Mouse (Mus musculus): ENCODE results near the gene Esp8. TPM values are rescaled to one million over a fixed set of nuclear protein-coding genes. Genes with fewer than 3 reads are reported as not detected.

The Esp8 gene
- polyA plus RNA-seq (2015; fragmentation: Nextera tagmentation; extraction: Ambion mirVana), result not detected in 2 replicates

GRCm38 (mm10) chr17:40519818-40520217, at the start of gene Esp8:
TSS of gene Esp8 (plus strand) at chr17:40520022.

GRCm38 (mm10) chr17:40561207-40561606, 41.4 kb downstream of the Esp8 start, which contains the start of gene Esp6:
TSS of gene Esp6 (plus strand) at chr17:40561507.

Other genes starting within 250 kb of the Esp8 start
- gene Crisp1, start 200.8 kb upstream of the Esp8 start, polyA plus RNA-seq (2015; fragmentation: Nextera tagmentation; extraction: Ambion mirVana), result not detected in 2 replicates
- not detected in 2 replicates for gene Esp6, start 41.5 kb downstream of the Esp8 start, polyA plus RNA-seq (2015; fragmentation: Nextera tagmentation; extraction: Ambion mirVana)
- not detected in 2 replicates for gene Esp4, start 78.6 kb downstream of the Esp8 start, polyA plus RNA-seq (2015; fragmentation: Nextera tagmentation; extraction: Ambion mirVana)
- gene Esp3, start 112.1 kb downstream of the Esp8 start, polyA plus RNA-seq (2015; fragmentation: Nextera tagmentation; extraction: Ambion mirVana), result not detected in 2 replicates
- gene Esp1, start 207.1 kb downstream of the Esp8 start, polyA plus RNA-seq (2015; fragmentation: Nextera tagmentation; extraction: Ambion mirVana), result not detected in 2 replicates